Mouse (Mus musculus) MEL-GATA-1-ER (cell line): ENCODE data around the gene Car10.

Experiments
- DNase-seq: peaks from one replicate; pipeline ENCODE4 v3.0.0-alpha.2; 2012; ENCODE audit warnings: low read depth; ENCODE audit errors: extremely low read depth

Car10 gene

DNA sequence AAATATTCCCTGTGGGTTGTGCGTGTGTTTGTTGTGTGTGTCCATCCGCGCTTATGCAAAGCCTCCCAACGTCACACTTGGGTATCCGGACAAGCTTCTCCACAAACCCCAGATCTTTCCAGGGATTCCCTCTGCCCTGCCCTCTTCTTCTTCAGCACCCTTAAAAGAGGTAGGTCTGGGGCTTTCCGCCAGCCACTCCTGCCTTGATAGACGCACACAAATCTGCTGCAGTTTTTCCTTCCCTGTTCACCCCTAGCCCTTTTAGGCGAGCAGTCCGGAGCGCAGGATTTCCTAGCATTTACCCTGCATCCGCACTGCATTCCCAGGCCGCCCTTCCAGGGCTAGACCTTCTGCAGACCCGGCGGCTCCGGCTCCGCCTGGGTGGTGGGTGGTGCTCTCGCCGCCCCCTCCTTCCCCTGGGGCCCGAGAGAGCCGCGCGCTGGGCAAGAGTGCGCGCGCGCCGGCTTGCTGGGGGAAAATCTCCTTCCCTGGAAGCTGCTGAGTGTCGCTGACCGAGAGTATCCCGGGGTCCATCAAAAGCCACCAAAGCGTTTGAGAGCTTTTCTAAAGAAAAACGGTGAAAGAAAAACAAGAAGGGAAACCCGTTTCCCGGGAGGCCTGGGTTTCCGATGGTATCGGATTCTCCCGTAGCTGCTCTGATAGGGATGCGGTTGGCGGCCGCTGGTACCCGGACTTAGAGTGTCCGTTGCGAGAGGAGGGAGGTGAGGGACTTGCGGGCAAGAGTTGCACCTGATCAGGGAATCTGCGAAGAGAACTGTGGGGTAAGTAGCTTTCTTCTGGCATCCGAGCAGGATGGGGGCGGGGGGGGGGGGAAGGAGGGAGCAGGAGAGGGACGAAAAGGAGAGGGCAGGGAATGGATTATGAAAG, at the start of gene Car10:
TSS of gene Car10 (plus strand) at position 88 of the 888 bp plus-strand sequence.
- no peak for DNase-seq

GRCm38 (mm10) chr11:93065021-93065420, 32.8 kb upstream of the Car10 start:
- DNase-seq: no peak

GRCm38 (mm10) chr11:93065656-93066181, 32.1 kb upstream of the Car10 start:
- DNase-seq: no peak

GRCm38 (mm10) chr11:93095588-93095987, 2.2 kb upstream of the Car10 start:
- no peak for DNase-seq

DNA sequence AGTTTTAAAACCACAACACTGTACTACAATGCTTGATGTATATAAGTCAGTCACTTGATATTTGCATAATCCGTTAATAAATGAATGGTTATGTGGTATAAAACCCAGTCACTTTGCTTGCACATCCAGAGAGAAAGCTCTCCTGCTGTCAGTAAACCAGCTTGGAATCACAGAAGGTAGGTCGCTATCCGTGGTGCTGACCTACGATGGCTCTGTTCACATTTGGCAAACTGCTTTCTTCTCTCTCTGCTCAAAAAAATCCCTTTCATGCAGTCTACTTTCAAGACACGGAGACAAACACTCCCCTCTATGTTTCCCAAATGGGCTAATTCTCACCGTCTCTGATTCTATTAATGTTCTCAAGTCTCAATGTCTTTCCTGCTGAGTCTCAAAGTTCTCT, 827 bp upstream of the Car10 start:
- DNase-seq: no peak

- no peak for DNase-seq
Observed at GRCm38 (mm10) chr11:93097431-93097851, 387 bp upstream of the Car10 start.

- no peak for DNase-seq
Observed at GRCm38 (mm10) chr11:93098933-93099381, 1.1 kb downstream of the Car10 start.

- DNase-seq: no peak
Observed at GRCm38 (mm10) chr11:93099431-93100370, 1.9 kb downstream of the Car10 start.

- DNase-seq: no peak
Observed at GRCm38 (mm10) chr11:93100606-93101005, 2.8 kb downstream of the Car10 start.

GRCm38 (mm10) chr11:93101106-93101505, 3.3 kb downstream of the Car10 start:
- DNase-seq: no peak

- no peak for DNase-seq
Observed at GRCm38 (mm10) chr11:93102321-93102720, 4.5 kb downstream of the Car10 start.

DNA sequence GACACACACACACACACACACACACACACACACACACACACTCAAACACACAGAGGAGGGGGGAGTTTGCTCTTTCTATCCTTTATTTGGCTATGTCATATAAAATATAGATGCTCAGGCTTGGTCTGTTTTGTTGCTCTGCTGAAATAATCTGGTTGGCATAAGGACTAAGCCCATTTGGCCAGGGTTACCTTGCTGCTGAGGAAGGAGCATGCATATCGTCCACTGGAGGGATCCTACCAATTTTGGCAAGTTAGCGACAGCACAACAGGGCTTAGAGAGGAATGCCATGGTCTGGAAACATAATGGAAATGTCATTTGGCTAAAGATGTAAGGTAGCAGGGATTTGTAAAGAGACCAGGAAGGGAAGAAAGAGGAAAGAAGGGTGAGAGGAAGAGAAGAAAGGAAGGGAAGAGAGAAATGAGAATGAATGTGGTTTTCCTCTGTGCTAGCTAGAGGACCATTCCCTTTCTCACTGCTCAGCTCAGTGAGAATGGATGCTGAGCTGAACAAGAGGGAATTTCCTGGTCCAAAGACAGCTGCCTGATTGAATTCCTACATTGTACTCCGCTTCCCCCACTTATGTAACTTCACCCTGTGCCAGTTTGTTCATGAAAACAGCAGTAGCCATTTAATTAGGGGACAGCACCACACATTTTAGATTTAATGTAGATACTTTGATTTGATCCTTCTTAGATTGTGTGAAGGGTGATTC, 5.4 kb downstream of the Car10 start:
- no peak for DNase-seq

DNA sequence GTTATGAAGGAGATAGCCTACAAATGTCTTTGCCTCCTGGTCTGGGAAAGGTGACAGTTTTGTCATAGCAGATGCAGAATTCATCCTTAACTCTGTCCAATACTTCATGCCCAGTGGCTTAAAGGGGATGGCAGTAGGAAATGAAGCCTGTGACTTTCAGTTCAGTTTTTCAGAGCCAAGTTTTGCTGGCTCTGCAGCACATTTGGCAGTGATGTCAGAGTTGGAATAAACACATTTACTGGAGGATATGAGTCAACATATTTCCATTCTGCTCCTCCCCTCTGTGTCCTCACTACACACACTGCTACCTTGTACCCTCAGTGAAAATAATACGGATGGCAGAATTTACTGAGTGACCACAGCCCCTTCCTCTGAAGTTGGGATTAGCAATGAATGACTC, 11.6 kb downstream of the Car10 start:
- DNase-seq: no peak

DNA sequence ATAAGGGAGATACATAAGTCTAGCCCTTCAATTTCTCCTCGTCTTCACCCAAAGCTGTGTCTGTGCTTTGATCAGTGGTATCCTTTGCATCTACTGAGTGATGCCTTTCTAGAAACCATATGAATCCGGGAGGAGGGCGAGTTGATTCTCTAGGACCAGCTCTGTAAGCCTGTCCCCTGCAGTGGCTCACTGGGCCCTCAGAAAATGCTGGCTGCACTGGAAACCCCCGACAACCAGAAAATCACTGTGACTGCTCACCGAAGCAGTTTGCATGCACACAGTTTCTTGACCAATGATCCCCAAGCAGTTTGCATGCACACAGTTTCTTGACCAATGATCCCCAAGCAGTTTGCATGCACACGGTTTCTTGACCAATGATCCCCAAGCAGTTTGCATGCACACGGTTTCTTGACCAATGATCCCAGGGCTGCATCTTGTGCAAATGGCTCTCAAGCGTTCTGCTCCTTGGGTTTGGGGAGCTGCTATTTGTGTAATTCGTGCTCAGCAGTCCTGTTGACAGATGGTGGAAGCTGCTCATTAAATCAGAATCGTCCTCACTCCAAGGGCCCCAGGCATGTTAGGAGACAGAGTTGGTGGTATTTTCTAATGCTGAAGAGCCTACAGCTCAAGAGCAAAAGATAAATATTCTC, 23.1 kb downstream of the Car10 start:
- DNase-seq: no peak

- DNase-seq: no peak
Observed at GRCm38 (mm10) chr11:93123691-93124090, 25.9 kb downstream of the Car10 start.

DNA sequence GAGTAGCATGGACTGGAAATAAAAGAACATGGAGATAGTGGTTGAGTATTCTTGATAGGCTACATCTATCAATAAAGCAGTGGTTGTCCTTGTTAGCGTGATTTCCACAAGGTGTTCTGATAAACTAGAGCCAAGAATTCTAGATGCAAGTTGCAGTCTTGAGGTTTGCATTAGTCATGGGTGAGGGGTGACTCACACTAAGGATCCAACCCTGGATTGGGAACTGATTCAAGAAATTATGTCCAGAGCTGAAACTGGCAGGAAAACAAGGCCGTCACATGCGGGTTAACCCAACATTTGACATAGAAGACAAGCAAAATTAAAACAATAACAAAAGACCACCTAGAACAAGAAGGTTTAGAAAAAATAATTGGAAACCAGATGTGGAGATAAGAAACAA, 28.6 kb downstream of the Car10 start:
- no peak for DNase-seq

GRCm38 (mm10) chr11:93128481-93128880, 30.7 kb downstream of the Car10 start:
- no peak for DNase-seq

DNA sequence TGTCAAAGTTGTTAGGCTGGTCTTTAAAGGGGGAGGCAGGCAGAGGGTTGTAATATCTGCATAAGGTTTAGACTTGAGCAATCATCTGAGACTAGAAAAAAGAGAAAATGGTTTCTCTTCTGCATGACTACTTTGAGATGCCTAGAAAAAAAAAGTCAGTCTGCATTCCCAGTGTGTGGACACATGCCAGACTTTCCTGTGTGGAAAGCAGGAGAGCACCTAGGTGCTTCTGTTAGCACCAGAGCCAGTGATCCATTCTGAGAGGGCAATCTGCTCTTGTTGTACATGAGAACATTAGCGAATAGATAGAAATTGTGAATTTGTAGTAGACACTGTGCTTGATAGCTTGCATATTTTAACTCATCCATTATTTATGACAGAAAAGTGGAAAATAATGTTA, 40.0 kb downstream of the Car10 start:
- no peak for DNase-seq

DNA sequence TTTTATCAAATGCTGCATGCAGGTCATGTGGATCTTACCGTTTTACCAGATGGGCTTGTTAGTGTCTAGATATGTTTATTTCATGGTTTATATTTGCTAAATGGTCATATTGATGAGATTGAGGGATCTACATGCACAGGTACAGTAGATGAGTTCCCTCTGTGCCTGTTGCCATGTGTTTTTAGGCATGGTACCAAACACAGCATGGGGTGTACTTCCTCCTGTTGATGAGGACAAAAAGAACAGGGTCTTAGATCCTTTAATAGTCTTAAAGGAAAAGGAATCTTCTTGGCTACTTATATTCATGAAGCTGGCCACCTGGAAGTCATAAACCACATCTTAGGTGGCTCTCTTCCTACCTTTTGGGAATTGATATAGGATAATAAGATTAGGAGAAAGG, 43.9 kb downstream of the Car10 start:
- DNase-seq: no peak

DNA sequence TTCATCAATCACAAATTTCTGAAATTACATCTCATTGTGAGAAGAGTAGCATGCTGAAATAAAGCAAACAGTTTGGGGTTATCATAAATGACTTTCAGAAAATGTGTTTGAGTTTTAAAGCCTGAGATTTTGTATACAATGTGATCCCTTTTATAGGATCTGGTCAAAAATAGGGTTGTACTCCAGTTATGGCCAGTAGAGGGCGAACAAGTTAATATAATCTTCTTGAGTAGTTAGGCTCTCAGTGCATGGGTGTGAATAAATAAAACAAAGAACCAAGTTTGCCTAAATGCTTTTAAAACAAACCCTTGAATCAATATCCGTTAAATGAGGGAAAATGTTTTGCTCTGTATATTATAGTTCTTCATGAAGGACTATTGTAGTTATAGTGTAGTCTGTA, 46.7 kb downstream of the Car10 start:
- peak; percentile 6 for DNase-seq

DNA sequence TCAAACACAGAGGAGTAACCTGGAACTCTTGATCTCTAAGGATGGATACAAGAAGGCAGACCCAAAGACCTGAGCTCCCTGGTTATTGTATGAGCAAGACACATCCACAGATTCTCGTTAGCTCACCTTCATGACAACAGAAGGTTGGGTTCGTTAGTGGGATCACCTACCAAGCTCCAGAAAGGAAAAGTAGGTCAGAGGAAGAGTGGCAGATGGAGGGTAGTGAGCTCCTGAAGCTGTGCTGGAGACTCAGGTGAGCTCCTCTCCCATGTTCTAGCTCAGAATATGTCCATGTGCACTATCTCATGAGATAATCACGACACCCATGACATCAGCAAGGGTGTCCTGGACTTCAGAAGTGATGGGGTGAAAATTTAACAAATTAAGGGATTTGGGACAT, 57.1 kb downstream of the Car10 start:
- DNase-seq: no peak
